Mouse (Mus musculus) large intestine, adult 2 months (tissue): ENCODE data around the gene Ahrr. TPM values are rescaled to one million over a fixed set of nuclear protein-coding genes. Genes with fewer than 3 reads are reported as not detected.

Source experiments
- DNase-seq: peaks from one replicate; pipeline ENCODE4 v3.0.0-alpha.2; 2012; ENCODE audit warnings: low read depth, low spot score
- WGBS: fragments of 180-500 bp; shearing (Covaris S2); methylation state at CpG from one replicate; pipeline ENCODE4 v1.1.7; 2018; 5-methylcytosine and 5-hydroxymethylcytosine counted together
- polyA plus RNA-seq: library from polyadenylated mRNA; depleted of rRNA; stranded (reverse); fragments of >200 nt; gene quantifications from 2 replicates; pipeline ENCODE4 v1.2.3, GENCODE M21; 2012; rRNA removed

The Ahrr gene
- polyA plus RNA-seq: 1.2 and 2.2 TPM in 2 replicates

- DNase-seq: no peak
- WGBS: 1% methylated on average over 27 of the region's 27 CpGs
These were observed at the start of gene Ahrr for GRCm38 (mm10) chr13:74292167-74292566. Ahrr (minus strand) TSS chr13:74292331.

GRCm38 (mm10) chr13:74341036-74341435 is 48.9 kb upstream of the Ahrr start:
- WGBS: 41% methylated on average over 3 of the region's 3 CpGs
- no peak for DNase-seq

- no peak for DNase-seq
These were observed 37.2 kb upstream of the Ahrr start for GRCm38 (mm10) chr13:74329321-74329720.

- peak; percentile 100 for DNase-seq
- under 1% methylated on average over 36 of the region's 36 CpGs for WGBS
These were observed 25.2 kb upstream of the Ahrr start, which contains the start of gene Pdcd6 for GRCm38 (mm10) chr13:74317170-74317849. Pdcd6 (minus strand) TSS chr13:74317580.

GRCm38 (mm10) chr13:74316789-74317169 is 24.6 kb upstream of the Ahrr start:
- WGBS: 1% methylated on average over 15 of the region's 15 CpGs
- DNase-seq: no peak

- DNase-seq: no peak
- 15% methylated on average over 4 of the region's 4 CpGs for WGBS
These were observed 24.3 kb upstream of the Ahrr start for GRCm38 (mm10) chr13:74316386-74316785.

- 94% methylated on average over 3 of the region's 3 CpGs for WGBS
- DNase-seq: no peak
These were observed 22.5 kb upstream of the Ahrr start for GRCm38 (mm10) chr13:74314616-74315015.

- no peak for DNase-seq
- 90% methylated on average over 1 of the region's 1 CpGs for WGBS
These were observed 13.6 kb upstream of the Ahrr start for GRCm38 (mm10) chr13:74305780-74306179.

- no peak for DNase-seq
These were observed 13.2 kb upstream of the Ahrr start for GRCm38 (mm10) chr13:74305380-74305779.

GRCm38 (mm10) chr13:74302050-74303037 is 10.2 kb upstream of the Ahrr start:
- WGBS: 68% methylated on average over 10 of the region's 10 CpGs
- DNase-seq: no peak

More at GRCm38 (mm10) chr13:74305380-74305779, 13.2 kb upstream of the Ahrr start:
- 89% methylated on average over 6 of the region's 6 CpGs for WGBS

- WGBS: 36% methylated on average over 6 of the region's 6 CpGs
- no peak for DNase-seq
These were observed 9.5 kb upstream of the Ahrr start for GRCm38 (mm10) chr13:74301607-74301984.

GRCm38 (mm10) chr13:74300925-74301606 is 8.9 kb upstream of the Ahrr start:
- DNase-seq: peak; percentile 46
- WGBS: 25% methylated on average over 4 of the region's 4 CpGs

- 72% methylated on average over 7 of the region's 7 CpGs for WGBS
These were observed 4.2 kb upstream of the Ahrr start for GRCm38 (mm10) chr13:74296376-74296775.

GRCm38 (mm10) chr13:74289646-74290045 is 2.5 kb downstream of the Ahrr start:
- DNase-seq: no peak
- WGBS: 76% methylated on average over 5 of the region's 5 CpGs

More at GRCm38 (mm10) chr13:74296376-74296775, 4.2 kb upstream of the Ahrr start:
- DNase-seq: no peak

- no peak for DNase-seq
- 20% methylated on average over 1 of the region's 2 CpGs for WGBS
These were observed 9.8 kb downstream of the Ahrr start for GRCm38 (mm10) chr13:74282299-74282698.

- WGBS: 73% methylated on average over 4 of the region's 4 CpGs
- DNase-seq: no peak
These were observed 16.4 kb downstream of the Ahrr start for GRCm38 (mm10) chr13:74275726-74276125.

- no peak for DNase-seq
- whole genome bisulfite sequencing: 8% methylated on average over 10 of the region's 10 CpGs
These were observed 31.7 kb downstream of the Ahrr start for GRCm38 (mm10) chr13:74260231-74260992.

- no peak for DNase-seq
- 6% methylated on average over 35 of the region's 35 CpGs for WGBS
These were observed 32.5 kb downstream of the Ahrr start for GRCm38 (mm10) chr13:74259460-74260230.

- no peak for DNase-seq
These were observed 45.6 kb downstream of the Ahrr start for GRCm38 (mm10) chr13:74246494-74246893.
